Mouse (Mus musculus) lung, embryonic 15.5 days (tissue): Measurements from ENCODE around the gene Vdr. TPM values are rescaled to one million over a fixed set of nuclear protein-coding genes. Genes with fewer than 3 reads are reported as not detected.

Experiments
- ATAC-seq: fragments of 200-750 bp; cut with Nextera tagmentation; 2 replicates; pipeline ENCODE4 v1.8.0; 2017; ENCODE audit warnings: moderate number of reproducible peaks, borderline replicate concordance; ENCODE audit not compliant: low FRiP score, low TSS enrichment; ENCODE audit errors: extremely low read depth
- H3K27ac ChIP-seq: fragments of 300-500 bp; sonication (generic); 2 replicates; pipeline ENCODE4 v1.5.1; 2015; ENCODE audit warnings: moderate library complexity, mild to moderate bottlenecking, inconsistent platforms
- H3K27me3 ChIP-seq: fragments of 300-500 bp; sonication (generic); 2 replicates; pipeline ENCODE4 v1.6.1; 2015; ENCODE audit warnings: inconsistent platforms
- H3K36me3 ChIP-seq: fragments of 300-500 bp; sonication (generic); 2 replicates; pipeline ENCODE4 v1.6.1; 2015; ENCODE audit warnings: inconsistent platforms
- H3K4me1 ChIP-seq: fragments of 300-500 bp; sonication (generic); 2 replicates; pipeline ENCODE4 v1.6.1; 2015; ENCODE audit warnings: inconsistent platforms
- H3K4me2 ChIP-seq: fragments of 300-500 bp; sonication (generic); 2 replicates; pipeline ENCODE4 v1.6.1; 2015; ENCODE audit warnings: inconsistent platforms, mild to moderate bottlenecking, moderate library complexity
- H3K4me3 ChIP-seq: fragments of 300-500 bp; sonication (generic); 2 replicates; pipeline ENCODE4 v1.5.1; 2015; ENCODE audit warnings: mild to moderate bottlenecking, inconsistent platforms
- H3K9ac ChIP-seq: fragments of 300-500 bp; sonication (generic); 2 replicates; pipeline ENCODE4 v1.6.1; 2015; ENCODE audit warnings: inconsistent platforms
- H3K9me3 ChIP-seq: fragments of 300-500 bp; sonication (generic); 2 replicates; pipeline ENCODE4 v1.6.1; 2016; ENCODE audit warnings: inconsistent platforms
- WGBS: fragments of 180-500 bp; shearing (Covaris S2); methylation state at CpG from one replicate; pipeline ENCODE4 v1.1.7; 2015; 5-methylcytosine and 5-hydroxymethylcytosine counted together
- polyA plus RNA-seq: library from polyadenylated mRNA; unstranded; fragments of >200 nt; fragmentation: Nextera tagmentation; extraction: Ambion mirVana; gene quantifications from 2 replicates; pipeline ENCODE4 v1.2.1, GENCODE M21; 2015

Vdr gene
- polyA plus RNA-seq, 1 experiment from 2014 or later: 0.81 TPM

- no peaks in the 10 kb centered on the region for H3K4me1 ChIP-seq
- H3K4me3 ChIP-seq: no peak overlapping the region
- no peaks in the 10 kb centered on the region for H3K27me3 ChIP-seq
- WGBS: 41% methylated on average over 6 of the region's 6 CpGs
- H3K9ac ChIP-seq: no peak overlapping the region
- no peaks in the 10 kb centered on the region for H3K9me3 ChIP-seq
- H3K36me3 ChIP-seq: no peaks in the 10 kb centered on the region
- H3K4me2 ChIP-seq: no peak overlapping the region
- no peak for ATAC-seq
- H3K27ac ChIP-seq: no peak overlapping the region
Observed at GRCm38 (mm10) chr15:97854551-97854950, 55.9 kb downstream of the Vdr start.

GRCm38 (mm10) chr15:97854059-97854458 is 56.4 kb downstream of the Vdr start:
- no peak for ATAC-seq
- Histone ChIP-seq H3K4me3 (no peak overlapping the region), H3K27ac (no peak overlapping the region), H3K4me1 (peaks cover 5% of the 10 kb centered on the region), H3K9me3 (no peaks in the 10 kb centered on the region), H3K4me2 (no peak overlapping the region), H3K27me3 (no peaks in the 10 kb centered on the region), H3K9ac (no peak overlapping the region), H3K36me3 (no peaks in the 10 kb centered on the region)
- WGBS: 33% methylated on average over 8 of the region's 8 CpGs

- Histone ChIP-seq H3K4me1 (peaks cover 6% of the 10 kb centered on the region), H3K36me3 (no peaks in the 10 kb centered on the region), H3K4me2 (no peak overlapping the region), H3K9me3 (no peaks in the 10 kb centered on the region), H3K9ac (no peak overlapping the region), H3K4me3 (no peak overlapping the region), H3K27ac (no peak overlapping the region), H3K27me3 (no peaks in the 10 kb centered on the region)
- 83% methylated on average over 3 of the region's 3 CpGs for whole genome bisulfite sequencing
- no peak for ATAC-seq
Observed at GRCm38 (mm10) chr15:97852291-97852690, 58.1 kb downstream of the Vdr start.

- H3K9me3 ChIP-seq: no peaks in the 10 kb centered on the region
- no peak for ATAC-seq
- 74% methylated on average over 5 of the region's 5 CpGs for WGBS
Observed at GRCm38 (mm10) chr15:97851011-97851410, 59.4 kb downstream of the Vdr start.

GRCm38 (mm10) chr15:97850441-97850840 is 60.0 kb downstream of the Vdr start:
- 25% methylated on average over 2 of the region's 2 CpGs for WGBS
- no peak overlapping the region for H3K4me3 ChIP-seq
- no peaks in the 10 kb centered on the region for H3K9me3 ChIP-seq
- H3K27ac ChIP-seq: no peak overlapping the region
- no peak for ATAC-seq
- H3K9ac ChIP-seq: no peak overlapping the region
- H3K4me1 ChIP-seq: peaks cover 6% of the 10 kb centered on the region
- H3K36me3 ChIP-seq: no peaks in the 10 kb centered on the region
- H3K27me3 ChIP-seq: no peaks in the 10 kb centered on the region
- H3K4me2 ChIP-seq: no peak overlapping the region

More at GRCm38 (mm10) chr15:97851011-97851410, 59.4 kb downstream of the Vdr start:
- Histone ChIP-seq H3K4me3 (no peak overlapping the region), H3K4me1 (peaks cover 6% of the 10 kb centered on the region), H3K36me3 (no peaks in the 10 kb centered on the region), H3K4me2 (no peak overlapping the region), H3K27ac (no peak overlapping the region), H3K9ac (no peak overlapping the region), H3K27me3 (no peaks in the 10 kb centered on the region)

- H3K4me3 ChIP-seq: peak overlapping the region; percentile 29
- H3K36me3 ChIP-seq: no peaks in the 10 kb centered on the region
- no peaks in the 10 kb centered on the region for H3K9me3 ChIP-seq
- WGBS: 4% methylated on average over 19 of the region's 19 CpGs
- peak overlapping the region; percentile 74 for H3K4me2 ChIP-seq
- H3K4me1 ChIP-seq: peaks cover 6% of the 10 kb centered on the region
- H3K27me3 ChIP-seq: no peaks in the 10 kb centered on the region
- ATAC-seq: peak; percentile 75
- H3K27ac ChIP-seq: peak overlapping the region; percentile 30; the same call in 1 of the 2 replicates
- H3K9ac ChIP-seq: 0 out of 2 replicates have a peak overlapping the region, but pooled peaks have one; percentile 23
Observed at GRCm38 (mm10) chr15:97849116-97849911, 61.1 kb downstream of the Vdr start.

GRCm38 (mm10) chr15:97847866-97848265 is 62.6 kb downstream of the Vdr start:
- Histone ChIP-seq H3K4me2 (no peak overlapping the region), H3K4me3 (no peak overlapping the region), H3K9ac (no peak overlapping the region), H3K27me3 (no peaks in the 10 kb centered on the region), H3K36me3 (no peaks in the 10 kb centered on the region), H3K4me1 (peaks cover 6% of the 10 kb centered on the region), H3K27ac (no peak overlapping the region), H3K9me3 (no peaks in the 10 kb centered on the region)
- no peak for ATAC-seq
- 90% methylated on average over 2 of the region's 2 CpGs for WGBS

- WGBS: 78% methylated on average over 4 of the region's 4 CpGs
- ATAC-seq: no peak
- Histone ChIP-seq H3K27me3 (no peaks in the 10 kb centered on the region), H3K4me1 (peaks cover 6% of the 10 kb centered on the region), H3K9me3 (no peaks in the 10 kb centered on the region), H3K27ac (no peak overlapping the region), H3K4me3 (no peak overlapping the region), H3K9ac (no peak overlapping the region), H3K4me2 (no peak overlapping the region), H3K36me3 (no peaks in the 10 kb centered on the region)
Observed at GRCm38 (mm10) chr15:97847285-97847684, 63.1 kb downstream of the Vdr start.

- Histone ChIP-seq H3K4me2 (no peak overlapping the region), H3K27me3 (no peaks in the 10 kb centered on the region), H3K27ac (no peak overlapping the region), H3K9ac (no peak overlapping the region), H3K36me3 (no peaks in the 10 kb centered on the region), H3K4me3 (no peak overlapping the region), H3K4me1 (peaks cover 6% of the 10 kb centered on the region), H3K9me3 (no peaks in the 10 kb centered on the region)
- ATAC-seq: no peak
- WGBS: 84% methylated on average over 11 of the region's 11 CpGs
Observed at GRCm38 (mm10) chr15:97846121-97846882, 64.1 kb downstream of the Vdr start.

- WGBS: 67% methylated on average over 19 of the region's 19 CpGs
- no peak within 1 kb of the TSS for H3K27ac ChIP-seq
Observed at GRCm38 (mm10) chr15:97844037-97845034, 66.1 kb downstream of the Vdr start, which contains the start of gene Hdac7. Gene Hdac7, minus strand, starts transcription at chr15:97844502.

GRCm38 (mm10) chr15:97843247-97843651 is 67.2 kb downstream of the Vdr start:
- Histone ChIP-seq H3K9ac (no peak overlapping the region), H3K27ac (no peak overlapping the region), H3K9me3 (no peaks in the 10 kb centered on the region), H3K4me2 (no peak overlapping the region), H3K27me3 (no peaks in the 10 kb centered on the region), H3K4me1 (peaks cover 25% of the 10 kb centered on the region), H3K4me3 (no peak overlapping the region), H3K36me3 (no peaks in the 10 kb centered on the region)
- no peak for ATAC-seq
- WGBS: 64% methylated on average over 7 of the region's 7 CpGs

More at GRCm38 (mm10) chr15:97844037-97845034, 66.1 kb downstream of the Vdr start, which contains the start of gene Hdac7:
- Histone ChIP-seq H3K4me1 (peaks cover 19% of the 10 kb centered on the region), H3K27me3 (no peaks in the 10 kb centered on the region), H3K4me2 (no peak within 1 kb of the TSS), H3K9ac (no peak within 1 kb of the TSS), H3K4me3 (no peak within 1 kb of the TSS), H3K9me3 (no peaks in the 10 kb centered on the region), H3K36me3 (no peaks in the 10 kb centered on the region)
- no peak for ATAC-seq
